Mouse (Mus musculus) neural tube, embryonic 15.5 days (tissue): ENCODE measurements around the gene Ptgfrn. TPM values are rescaled to one million over a fixed set of nuclear protein-coding genes. Genes with fewer than 3 reads are reported as not detected.

Source experiments
- ATAC-seq: fragments of 200-750 bp; cut with Nextera tagmentation; 2 replicates; pipeline ENCODE4 v1.8.0; 2017; ENCODE audit warnings: mild to moderate bottlenecking, moderate TSS enrichment, moderate library complexity; ENCODE audit not compliant: low FRiP score
- H3K27ac ChIP-seq: fragments of 300-500 bp; sonication (generic); replicated peaks from 2 replicates; pipeline ENCODE4 v1.5.1; 2015; ENCODE audit warnings: mild to moderate bottlenecking, inconsistent platforms
- H3K27me3 ChIP-seq: fragments of 300-500 bp; sonication (generic); replicated peaks from 2 replicates; pipeline ENCODE4 v1.6.1; 2015; ENCODE audit warnings: inconsistent platforms
- H3K36me3 ChIP-seq: fragments of 300-500 bp; sonication (generic); 2 replicates; pipeline ENCODE4 v1.6.1; 2015; ENCODE audit warnings: inconsistent platforms
- H3K4me1 ChIP-seq: fragments of 300-500 bp; sonication (generic); 2 replicates; pipeline ENCODE4 v1.6.1; 2015; ENCODE audit warnings: inconsistent platforms
- H3K4me2 ChIP-seq: fragments of 300-500 bp; sonication (generic); 2 replicates; pipeline ENCODE4 v1.6.1; 2015; ENCODE audit warnings: inconsistent platforms, mild to moderate bottlenecking, moderate library complexity
- H3K4me3 ChIP-seq: fragments of 300-500 bp; sonication (generic); replicated peaks from 2 replicates; pipeline ENCODE4 v1.5.1; 2015; ENCODE audit warnings: mild to moderate bottlenecking, inconsistent platforms
- H3K9ac ChIP-seq: fragments of 300-500 bp; sonication (generic); replicated peaks from 2 replicates; pipeline ENCODE4 v1.6.1; 2015; ENCODE audit warnings: mild to moderate bottlenecking, inconsistent platforms
- H3K9me3 ChIP-seq: fragments of 300-500 bp; sonication (generic); replicated peaks from 2 replicates; pipeline ENCODE4 v1.6.1; 2016; ENCODE audit warnings: inconsistent platforms
- WGBS: fragments of 180-500 bp; shearing (Covaris S2); methylation state at CpG from one replicate; pipeline ENCODE4 v1.1.7; 2015; ENCODE audit warnings: mixed read lengths; 5-methylcytosine and 5-hydroxymethylcytosine counted together
- polyA plus RNA-seq: library from polyadenylated mRNA; unstranded; fragments of >200 nt; fragmentation: Nextera tagmentation; extraction: Ambion mirVana; gene quantifications from 2 replicates; pipeline ENCODE4 v1.2.1, GENCODE M21; 2015

Gene Ptgfrn
- polyA plus RNA-seq, 1 experiment from 2014 or later: 3.0 TPM

DNA sequence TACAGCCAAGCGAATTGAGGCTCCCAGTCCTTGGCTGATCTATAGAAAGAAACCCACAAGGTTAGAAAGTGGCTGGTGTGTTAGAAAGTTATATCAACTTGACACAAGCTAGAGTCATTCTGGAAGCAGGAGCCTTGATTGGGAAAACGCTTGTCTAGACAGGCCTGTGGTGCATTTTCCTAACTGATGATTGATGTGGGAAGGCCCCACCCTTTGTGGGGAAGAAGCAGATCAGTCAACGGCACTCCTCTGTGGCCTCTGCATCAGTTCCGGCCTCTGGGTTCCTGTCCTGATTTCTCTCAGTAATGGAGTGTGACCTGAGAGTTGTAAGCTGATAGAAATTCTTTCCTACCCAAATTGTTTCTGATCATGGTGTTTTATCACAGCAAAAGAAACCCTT, 76.4 kb downstream of the Ptgfrn start:
- WGBS: 63% methylated on average over 4 of the region's 4 CpGs
- H3K9ac ChIP-seq: no peak overlapping the region
- no peak overlapping the region for H3K27ac ChIP-seq
- ATAC-seq: no peak
- no peaks in the 10 kb centered on the region for H3K9me3 ChIP-seq
- no peaks in the 10 kb centered on the region for H3K36me3 ChIP-seq
- H3K4me3 ChIP-seq: no peak overlapping the region
- H3K27me3 ChIP-seq: no peaks in the 10 kb centered on the region
- H3K4me2 ChIP-seq: no peak overlapping the region
- H3K4me1 ChIP-seq: no peaks in the 10 kb centered on the region

DNA sequence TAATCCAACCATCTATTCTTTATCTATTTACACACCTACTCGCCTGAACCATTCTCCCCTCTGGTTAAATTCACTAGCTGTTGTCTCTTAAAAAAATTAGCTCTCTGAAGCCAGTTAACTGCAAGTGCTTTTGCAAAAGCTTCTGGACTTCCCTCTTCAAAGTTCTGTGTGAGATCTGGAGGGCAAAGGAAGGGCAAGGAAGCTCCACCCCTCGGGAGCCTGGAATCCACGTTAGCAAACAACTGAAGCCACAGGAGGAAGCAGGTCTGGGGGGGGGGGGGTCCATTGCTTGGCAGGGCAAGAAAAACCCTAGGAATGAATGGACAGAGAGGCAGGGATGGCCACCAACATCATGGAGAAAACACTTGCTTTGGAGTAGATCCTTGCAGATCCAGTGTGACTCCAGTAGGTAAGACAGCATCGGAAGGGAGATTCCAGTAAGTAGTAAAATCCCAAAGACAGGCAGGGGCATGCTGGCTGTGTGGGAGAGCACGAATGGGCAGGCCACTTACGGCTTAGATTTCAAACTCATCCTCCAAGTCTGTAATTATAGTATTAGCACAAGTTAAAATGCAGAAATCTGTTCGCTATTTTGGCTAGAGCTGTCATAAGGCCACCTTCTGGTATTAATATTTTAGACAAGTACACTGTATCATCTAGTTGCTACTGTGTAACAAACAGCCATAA, 78.5 kb downstream of the Ptgfrn start:
- 66% methylated on average over 7 of the region's 7 CpGs for WGBS
- Histone ChIP-seq H3K27ac (no peak overlapping the region), H3K27me3 (no peaks in the 10 kb centered on the region), H3K9ac (no peak overlapping the region), H3K4me2 (no peak overlapping the region), H3K36me3 (no peaks in the 10 kb centered on the region), H3K9me3 (no peaks in the 10 kb centered on the region), H3K4me3 (no peak overlapping the region), H3K4me1 (no peaks in the 10 kb centered on the region)
- ATAC-seq: no peak

DNA sequence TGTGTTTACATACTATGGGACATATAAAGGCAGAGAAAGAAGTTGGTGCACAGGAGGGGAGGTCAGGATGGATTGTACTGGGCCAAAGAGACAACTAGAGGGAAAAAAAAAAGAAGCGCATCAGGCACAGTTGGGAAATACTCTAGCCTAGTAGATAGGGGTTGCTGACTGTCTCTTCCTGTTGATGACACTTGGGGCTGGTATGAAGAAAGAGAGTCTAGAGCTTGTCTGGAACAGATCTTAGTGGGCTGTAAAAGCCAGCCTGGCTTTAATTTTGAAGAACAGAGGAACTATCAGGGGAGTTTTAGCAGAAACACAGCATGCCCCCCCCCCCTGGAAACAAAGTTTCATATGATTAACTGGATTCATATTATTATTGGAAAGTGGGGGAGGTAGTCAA, 79.4 kb downstream of the Ptgfrn start:
- no peaks in the 10 kb centered on the region for H3K27me3 ChIP-seq
- H3K4me1 ChIP-seq: no peaks in the 10 kb centered on the region
- 95% methylated on average over 1 of the region's 1 CpGs for WGBS
- H3K9ac ChIP-seq: no peak overlapping the region
- ATAC-seq: no peak
- H3K9me3 ChIP-seq: no peaks in the 10 kb centered on the region
- no peak overlapping the region for H3K4me3 ChIP-seq
- no peak overlapping the region for H3K4me2 ChIP-seq
- H3K27ac ChIP-seq: no peak overlapping the region
- no peaks in the 10 kb centered on the region for H3K36me3 ChIP-seq

DNA sequence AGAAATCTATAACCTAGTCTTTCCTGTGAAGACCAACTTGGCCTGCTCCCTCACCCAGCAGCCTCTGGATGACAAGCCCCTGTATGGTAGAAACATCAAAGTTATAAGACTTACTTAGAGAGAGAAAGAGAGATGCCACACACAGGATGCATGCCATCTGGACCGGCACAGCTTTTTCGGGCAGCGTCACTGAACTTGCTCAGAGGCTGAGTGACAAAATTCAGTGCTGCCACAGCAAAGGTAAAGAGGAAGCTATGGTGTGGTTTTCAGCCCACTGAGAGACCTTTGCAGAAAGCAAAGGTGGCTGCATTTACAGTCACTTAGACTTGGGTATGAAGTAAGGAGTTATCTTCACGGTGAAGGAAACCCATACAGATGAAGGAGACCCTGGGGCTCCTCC, 80.7 kb downstream of the Ptgfrn start, which contains the start of gene Cd101:
Gene Cd101 (minus strand): TSS at position 218 of the 400 bp plus-strand sequence.
- Histone ChIP-seq H3K4me3 (no peak within 1 kb of the TSS), H3K9me3 (no peaks in the 10 kb centered on the region), H3K4me1 (no peaks in the 10 kb centered on the region), H3K27me3 (no peaks in the 10 kb centered on the region), H3K9ac (no peak within 1 kb of the TSS), H3K27ac (no peak within 1 kb of the TSS), H3K36me3 (no peaks in the 10 kb centered on the region), H3K4me2 (no peak within 1 kb of the TSS)
- WGBS: 90% methylated on average over 4 of the region's 4 CpGs
- no peak for ATAC-seq

DNA sequence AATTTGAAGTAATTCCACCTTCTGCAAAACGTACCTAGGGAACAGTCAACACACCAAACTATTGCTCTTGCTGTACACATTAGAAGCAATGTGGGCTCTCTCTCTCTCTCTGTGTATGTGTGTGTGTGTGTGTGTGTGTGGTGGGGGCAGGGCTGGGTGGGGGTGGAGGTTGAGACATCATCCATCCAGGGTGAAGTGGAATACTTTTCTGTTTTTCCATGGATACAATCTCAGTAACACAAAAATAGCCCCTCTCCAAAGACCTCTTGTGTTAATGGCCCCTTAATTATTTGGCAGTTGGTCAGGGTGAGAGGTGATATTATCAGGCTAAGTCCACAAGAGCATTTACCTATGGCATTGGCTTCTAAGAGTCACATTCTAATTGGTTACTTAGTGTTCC, 83.3 kb downstream of the Ptgfrn start:
- Histone ChIP-seq H3K36me3 (no peaks in the 10 kb centered on the region), H3K4me3 (no peak overlapping the region), H3K4me2 (no peak overlapping the region), H3K27me3 (no peaks in the 10 kb centered on the region), H3K4me1 (no peaks in the 10 kb centered on the region), H3K27ac (no peak overlapping the region), H3K9ac (no peak overlapping the region), H3K9me3 (no peaks in the 10 kb centered on the region)
- no peak for ATAC-seq
- WGBS: 76% methylated on average over 1 of the region's 1 CpGs

DNA sequence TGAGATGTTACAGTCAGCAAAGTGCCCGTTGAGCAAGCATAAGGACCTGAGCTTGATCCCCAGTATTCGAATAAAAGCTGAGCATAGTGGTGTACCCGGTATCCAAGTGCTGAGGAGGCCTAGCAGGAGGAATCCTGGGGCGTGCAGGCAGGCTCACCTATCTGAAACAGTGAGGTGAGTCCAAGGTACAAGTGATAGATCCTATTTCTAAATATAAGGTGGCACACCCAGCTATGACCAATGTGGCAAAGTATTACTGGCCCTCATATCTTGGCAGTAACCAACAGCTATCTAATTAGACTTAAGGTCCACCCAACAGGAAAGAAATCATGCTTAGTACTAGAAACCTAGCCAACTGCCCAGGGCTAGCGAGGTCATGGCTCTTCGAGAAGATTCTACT, 87.1 kb downstream of the Ptgfrn start:
- H3K27ac ChIP-seq: no peak overlapping the region
- WGBS: 93% methylated on average over 6 of the region's 6 CpGs
- H3K4me3 ChIP-seq: no peak overlapping the region
- H3K27me3 ChIP-seq: no peaks in the 10 kb centered on the region
- no peaks in the 10 kb centered on the region for H3K9me3 ChIP-seq
- no peaks in the 10 kb centered on the region for H3K36me3 ChIP-seq
- no peak for ATAC-seq
- no peak overlapping the region for H3K9ac ChIP-seq
- no peak overlapping the region for H3K4me2 ChIP-seq
- H3K4me1 ChIP-seq: no peaks in the 10 kb centered on the region

DNA sequence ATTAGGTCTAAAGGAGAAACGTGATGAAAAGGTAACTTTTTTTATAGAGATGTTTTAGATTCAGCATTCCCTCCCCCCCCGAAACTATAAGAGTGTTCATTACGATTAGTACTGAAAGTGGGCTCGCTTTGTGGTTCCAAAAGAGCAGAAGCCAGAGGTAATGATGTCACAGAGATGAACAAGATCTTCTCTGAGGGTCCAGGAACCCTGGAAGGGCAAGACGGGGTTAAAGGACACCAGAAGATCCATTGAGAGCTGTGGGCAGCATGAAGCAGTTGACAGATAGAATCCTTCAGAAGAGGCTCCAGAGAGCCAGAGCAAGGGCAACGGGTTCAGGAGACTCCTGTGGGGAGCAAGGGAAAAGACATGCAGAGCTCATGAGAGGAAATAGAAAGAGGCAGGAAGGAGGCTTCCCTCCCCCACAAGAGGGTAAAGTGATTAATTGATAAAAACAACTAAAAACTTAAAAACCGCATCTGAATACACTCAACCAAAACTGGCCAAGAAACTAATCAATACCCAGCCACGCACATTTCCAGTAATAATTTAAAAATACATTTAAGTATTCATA, 88.5 kb downstream of the Ptgfrn start:
- H3K9me3 ChIP-seq: no peaks in the 10 kb centered on the region
- H3K4me1 ChIP-seq: no peaks in the 10 kb centered on the region
- H3K27me3 ChIP-seq: no peaks in the 10 kb centered on the region
- no peaks in the 10 kb centered on the region for H3K36me3 ChIP-seq
- ATAC-seq: no peak
- no peak overlapping the region for H3K4me3 ChIP-seq
- H3K27ac ChIP-seq: no peak overlapping the region
- H3K9ac ChIP-seq: no peak overlapping the region
- no peak overlapping the region for H3K4me2 ChIP-seq
- WGBS: 83% methylated on average over 8 of the region's 8 CpGs

DNA sequence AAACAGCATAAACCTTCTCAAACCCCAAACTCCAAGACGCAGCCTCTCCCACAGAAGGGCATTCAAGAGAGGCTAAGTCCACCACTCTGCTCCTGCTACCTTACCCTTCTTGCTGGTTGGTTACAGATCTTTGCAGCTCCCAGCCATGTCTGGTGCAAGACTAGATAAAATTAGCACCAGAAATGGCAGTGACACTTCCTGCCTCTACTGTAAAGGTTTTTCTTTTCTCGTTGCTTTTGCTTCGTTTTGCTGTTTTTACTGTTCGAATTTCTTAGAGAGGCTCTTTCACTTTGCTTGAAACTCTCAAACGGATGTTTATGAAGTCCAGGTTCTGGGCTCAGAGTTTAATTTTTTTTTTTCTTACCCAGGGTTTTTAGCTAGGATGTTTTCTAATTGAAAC, 89.0 kb downstream of the Ptgfrn start:
- no peak for ATAC-seq
- H3K27ac ChIP-seq: no peak overlapping the region
- no peak overlapping the region for H3K4me3 ChIP-seq
- no peaks in the 10 kb centered on the region for H3K4me1 ChIP-seq
- 85% methylated on average over 5 of the region's 5 CpGs for WGBS
- no peak overlapping the region for H3K4me2 ChIP-seq
- no peak overlapping the region for H3K9ac ChIP-seq
- H3K9me3 ChIP-seq: no peaks in the 10 kb centered on the region
- H3K27me3 ChIP-seq: no peaks in the 10 kb centered on the region
- no peaks in the 10 kb centered on the region for H3K36me3 ChIP-seq

DNA sequence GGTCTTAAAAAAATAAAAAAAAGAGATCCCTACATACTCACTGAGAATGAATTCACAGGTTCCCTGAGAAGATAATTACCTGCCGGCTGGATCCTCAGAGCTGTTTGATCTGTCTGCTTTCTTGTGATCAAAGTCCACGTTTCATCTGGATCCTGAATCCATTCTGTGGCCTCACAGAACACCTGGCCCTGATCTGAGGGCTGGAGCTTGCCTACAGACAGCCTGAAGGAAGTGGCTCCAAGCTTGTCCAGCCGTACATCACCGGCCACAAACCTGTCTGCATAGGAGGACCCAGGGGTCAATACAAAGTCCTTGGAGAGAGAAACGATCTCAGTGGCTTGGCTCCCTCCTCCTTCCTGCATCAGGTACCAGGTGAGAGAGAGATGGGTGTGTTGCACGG, 91.6 kb downstream of the Ptgfrn start:
- no peak for ATAC-seq
- peaks cover 13% of the 10 kb centered on the region for H3K4me1 ChIP-seq
- H3K4me2 ChIP-seq: no peak overlapping the region
- H3K27me3 ChIP-seq: no peaks in the 10 kb centered on the region
- no peak overlapping the region for H3K4me3 ChIP-seq
- H3K27ac ChIP-seq: no peak overlapping the region
- WGBS: 86% methylated on average over 6 of the region's 6 CpGs
- no peak overlapping the region for H3K9ac ChIP-seq
- no peaks in the 10 kb centered on the region for H3K9me3 ChIP-seq
- H3K36me3 ChIP-seq: no peaks in the 10 kb centered on the region

DNA sequence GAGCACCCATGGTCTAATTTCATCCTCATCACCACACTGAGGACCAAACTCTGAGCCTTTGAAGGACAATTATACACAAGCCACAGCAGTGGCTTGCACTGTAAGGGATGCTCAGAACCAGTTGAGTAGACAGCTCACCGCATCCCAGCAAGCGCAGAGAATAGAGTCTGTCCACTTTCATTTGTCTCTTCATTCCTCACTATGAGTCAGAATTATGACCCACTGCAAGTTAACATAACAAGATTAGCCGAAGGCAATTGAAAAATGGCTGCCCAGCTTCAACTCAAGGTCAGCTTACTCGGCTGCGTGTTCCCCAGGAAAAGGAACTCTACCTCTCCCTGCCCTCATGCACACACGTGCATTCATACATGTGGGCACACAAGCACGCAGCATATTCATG, 94.0 kb downstream of the Ptgfrn start:
- Histone ChIP-seq H3K9me3 (no peaks in the 10 kb centered on the region), H3K4me1 (peaks cover 13% of the 10 kb centered on the region), H3K27ac (no peak overlapping the region), H3K36me3 (no peaks in the 10 kb centered on the region), H3K4me3 (no peak overlapping the region), H3K4me2 (no peak overlapping the region), H3K27me3 (no peaks in the 10 kb centered on the region), H3K9ac (no peak overlapping the region)
- ATAC-seq: no peak
- 89% methylated on average over 7 of the region's 7 CpGs for WGBS

DNA sequence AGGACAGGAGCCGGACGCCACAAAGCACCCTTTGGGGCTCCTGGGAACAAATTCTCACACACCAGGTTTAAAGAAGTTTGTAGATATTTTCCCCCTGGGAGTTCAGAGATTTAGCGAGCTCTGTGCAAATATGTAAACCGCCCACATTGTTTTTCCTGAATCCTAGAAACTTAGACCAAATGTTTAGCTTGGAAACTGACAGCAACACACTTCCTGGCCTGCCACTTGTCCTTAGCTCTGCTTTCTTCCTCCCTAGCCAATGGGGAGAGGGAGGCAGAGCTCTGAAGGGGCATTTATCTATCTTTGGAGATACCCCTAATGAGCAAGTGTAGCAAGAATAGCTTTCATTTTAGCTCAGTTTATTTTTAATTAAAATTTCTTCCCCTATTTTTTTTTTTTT, 94.8 kb downstream of the Ptgfrn start:
- H3K27ac ChIP-seq: 0 out of 2 replicates have a peak overlapping the region, but pooled peaks have one; percentile 64
- H3K27me3 ChIP-seq: no peaks in the 10 kb centered on the region
- no peak overlapping the region for H3K4me2 ChIP-seq
- H3K4me3 ChIP-seq: no peak overlapping the region
- H3K9ac ChIP-seq: no peak overlapping the region
- peaks cover 13% of the 10 kb centered on the region for H3K4me1 ChIP-seq
- no peaks in the 10 kb centered on the region for H3K9me3 ChIP-seq
- 58% methylated on average over 4 of the region's 4 CpGs for WGBS
- H3K36me3 ChIP-seq: no peaks in the 10 kb centered on the region
- no peak for ATAC-seq

DNA sequence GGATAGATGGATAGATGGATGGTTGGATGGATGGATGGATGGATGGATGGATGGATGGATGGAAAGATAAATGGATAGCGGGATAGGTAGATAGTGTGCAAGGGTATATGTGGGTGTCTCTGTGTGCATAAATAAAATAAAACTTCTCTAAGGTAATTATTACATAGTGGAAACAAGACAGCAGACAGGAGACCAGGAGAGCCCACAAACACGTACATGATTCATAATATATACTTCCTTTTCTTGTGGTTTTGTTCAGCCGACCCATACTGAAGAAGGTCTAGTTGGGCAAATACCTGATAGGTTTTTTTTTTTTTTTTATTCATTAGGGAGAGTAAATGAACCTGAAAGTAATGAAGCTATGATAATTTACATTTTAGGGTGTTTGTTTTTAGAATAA, 96.5 kb downstream of the Ptgfrn start:
- Histone ChIP-seq H3K4me3 (no peak overlapping the region), H3K27ac (no peak overlapping the region), H3K9me3 (no peaks in the 10 kb centered on the region), H3K36me3 (no peaks in the 10 kb centered on the region), H3K27me3 (no peaks in the 10 kb centered on the region), H3K4me2 (no peak overlapping the region), H3K9ac (no peak overlapping the region), H3K4me1 (peaks cover 13% of the 10 kb centered on the region)
- no peak for ATAC-seq
- 91% methylated on average over 3 of the region's 3 CpGs for WGBS
